Mouse (Mus musculus) megakaryocyte, embryonic 14.5 days (primary cell): Measurements from ENCODE around the gene Rtn4r. TPM values are rescaled to one million over a fixed set of nuclear protein-coding genes. Genes with fewer than 3 reads are reported as not detected.
"Not testable (repeated sequence)": the region's sequence is repeated elsewhere in the genome, so short reads cannot be mapped to it uniquely, and the experiment has no call there.

Experiments used
- H3K27me3 ChIP-seq: replicated peaks from 2 replicates; pipeline ENCODE3; 2012; ENCODE audit warnings: inconsistent platforms
- H3K36me3 ChIP-seq: replicated peaks from 2 replicates; pipeline ENCODE3; 2012; ENCODE audit warnings: low read length, inconsistent platforms, mixed read lengths
- H3K4me1 ChIP-seq: 2 replicates; pipeline ENCODE4 v1.6.1; 2012; ENCODE audit warnings: inconsistent platforms
- H3K4me3 ChIP-seq: replicated peaks from 2 replicates; pipeline ENCODE3; 2012; ENCODE audit warnings: moderate library complexity, mild to moderate bottlenecking, inconsistent platforms
- H3K9me3 ChIP-seq: 2 replicates; pipeline ENCODE4 v1.6.1; 2012; ENCODE audit warnings: inconsistent platforms
- FLI1 ChIP-seq: IDR thresholded peaks from 2 replicates; pipeline ENCODE4 v1.6.1; 2012; ENCODE audit warnings: low read length, inconsistent platforms, mixed read lengths
- GATA1 ChIP-seq: IDR thresholded peaks from 3 replicates; pipeline ENCODE4 v1.6.1; 2012; ENCODE audit warnings: mixed read lengths, low read length, inconsistent platforms, borderline replicate concordance
- polyA plus RNA-seq: library from polyadenylated mRNA; stranded (reverse); fragments of >175 nt; gene quantifications from 2 replicates; pipeline ENCODE4 v1.2.3, GENCODE M21; 2012; ENCODE audit warnings: low replicate concordance; ENCODE audit not compliant: insufficient read depth

Rtn4r gene
- polyA plus RNA-seq, 1 experiment, result 56.5 TPM

GRCm38 (mm10) chr16:18185715-18186449, 58.4 kb downstream of the Rtn4r start:
- Histone ChIP-seq H3K9me3 (peaks cover 27% of the 10 kb centered on the region), H3K4me3 (peak overlapping the region; percentile 25), H3K36me3 (peaks cover 6% of the 10 kb centered on the region), H3K27me3 (peaks cover 48% of the 10 kb centered on the region), H3K4me1 (peaks cover 59% of the 10 kb centered on the region)
- no peak for TF ChIP-seq FLI1
- no peak for TF ChIP-seq GATA1

- Histone ChIP-seq H3K36me3 (peaks cover 6% of the 10 kb centered on the region), H3K27me3 (peaks cover 41% of the 10 kb centered on the region)
- no peak for TF ChIP-seq GATA1
- no peak for TF ChIP-seq FLI1
Measured at GRCm38 (mm10) chr16:18186798-18187197, 59.4 kb downstream of the Rtn4r start.

GRCm38 (mm10) chr16:18187221-18187620, 59.8 kb downstream of the Rtn4r start:
- no peak overlapping the region for H3K4me3 ChIP-seq
- H3K27me3 ChIP-seq, result peaks cover 40% of the 10 kb centered on the region
- peaks cover 27% of the 10 kb centered on the region for H3K9me3 ChIP-seq
- peaks cover 6% of the 10 kb centered on the region for H3K36me3 ChIP-seq
- TF ChIP-seq GATA1 (no peak), FLI1 (no peak)
- peaks cover 47% of the 10 kb centered on the region for H3K4me1 ChIP-seq

More at GRCm38 (mm10) chr16:18186798-18187197, 59.4 kb downstream of the Rtn4r start:
- peaks cover 27% of the 10 kb centered on the region for H3K9me3 ChIP-seq
- H3K4me1 ChIP-seq, result peaks cover 50% of the 10 kb centered on the region
- no peak overlapping the region for H3K4me3 ChIP-seq

GRCm38 (mm10) chr16:18191006-18191405, 63.6 kb downstream of the Rtn4r start:
- peaks cover 43% of the 10 kb centered on the region for H3K27me3 ChIP-seq
- peaks cover 6% of the 10 kb centered on the region for H3K36me3 ChIP-seq
- H3K4me1 ChIP-seq, result peaks cover 34% of the 10 kb centered on the region
- TF ChIP-seq FLI1 (no peak), GATA1 (no peak)
- no peak overlapping the region for H3K4me3 ChIP-seq
- H3K9me3 ChIP-seq, result peaks cover 27% of the 10 kb centered on the region

GRCm38 (mm10) chr16:18194208-18194985, 67.0 kb downstream of the Rtn4r start:
- peaks cover 10% of the 10 kb centered on the region for H3K9me3 ChIP-seq
- H3K4me3 ChIP-seq, result no peak overlapping the region
- no peaks in the 10 kb centered on the region for H3K36me3 ChIP-seq
- H3K4me1 ChIP-seq, result peaks cover 27% of the 10 kb centered on the region
- H3K27me3 ChIP-seq, result peaks cover 72% of the 10 kb centered on the region
- no peak for TF ChIP-seq FLI1

GRCm38 (mm10) chr16:18195068-18195467, 67.6 kb downstream of the Rtn4r start:
- H3K4me1 ChIP-seq, result peaks cover 30% of the 10 kb centered on the region
- TF ChIP-seq FLI1 (no peak), GATA1 (no peak)
- peaks cover 79% of the 10 kb centered on the region for H3K27me3 ChIP-seq

GRCm38 (mm10) chr16:18195561-18195960, 68.1 kb downstream of the Rtn4r start:
- not testable (repeated sequence) for H3K36me3 ChIP-seq, H3K4me3 ChIP-seq, H3K9me3 ChIP-seq
- peaks cover 32% of the 10 kb centered on the region for H3K4me1 ChIP-seq
- H3K27me3 ChIP-seq, result peaks cover 83% of the 10 kb centered on the region

More at GRCm38 (mm10) chr16:18195068-18195467, 67.6 kb downstream of the Rtn4r start:
- Histone ChIP-seq H3K9me3 (peaks cover 4% of the 10 kb centered on the region; the same call in 1 of the 2 replicates), H3K36me3 (no peaks in the 10 kb centered on the region), H3K4me3 (no peak overlapping the region)

GRCm38 (mm10) chr16:18197881-18198280, 70.4 kb downstream of the Rtn4r start:
- Histone ChIP-seq H3K27me3 (peaks cover 89% of the 10 kb centered on the region), H3K36me3 (no peaks in the 10 kb centered on the region), H3K4me1 (peaks cover 43% of the 10 kb centered on the region), H3K9me3 (no peaks in the 10 kb centered on the region), H3K4me3 (no peak overlapping the region)
- TF ChIP-seq GATA1 (no peak), FLI1 (no peak)

GRCm38 (mm10) chr16:18198365-18199098, 71.1 kb downstream of the Rtn4r start:
- Histone ChIP-seq H3K27me3 (peaks cover 87% of the 10 kb centered on the region), H3K4me3 (no peak overlapping the region), H3K9me3 (no peaks in the 10 kb centered on the region), H3K36me3 (no peaks in the 10 kb centered on the region), H3K4me1 (peaks cover 43% of the 10 kb centered on the region)
- TF ChIP-seq FLI1 (no peak), GATA1 (no peak)

- Histone ChIP-seq H3K4me3 (peak overlapping the region; percentile 11), H3K27me3 (peaks cover 88% of the 10 kb centered on the region), H3K36me3 (no peaks in the 10 kb centered on the region), H3K4me1 (peaks cover 34% of the 10 kb centered on the region), H3K9me3 (no peaks in the 10 kb centered on the region)
- TF ChIP-seq GATA1, result no peak
- TF ChIP-seq FLI1, result no peak
Measured at GRCm38 (mm10) chr16:18200062-18200461, 72.6 kb downstream of the Rtn4r start.
